ENCODE assay signal across 14 mouse cellular contexts in the genomic region with DNA sequence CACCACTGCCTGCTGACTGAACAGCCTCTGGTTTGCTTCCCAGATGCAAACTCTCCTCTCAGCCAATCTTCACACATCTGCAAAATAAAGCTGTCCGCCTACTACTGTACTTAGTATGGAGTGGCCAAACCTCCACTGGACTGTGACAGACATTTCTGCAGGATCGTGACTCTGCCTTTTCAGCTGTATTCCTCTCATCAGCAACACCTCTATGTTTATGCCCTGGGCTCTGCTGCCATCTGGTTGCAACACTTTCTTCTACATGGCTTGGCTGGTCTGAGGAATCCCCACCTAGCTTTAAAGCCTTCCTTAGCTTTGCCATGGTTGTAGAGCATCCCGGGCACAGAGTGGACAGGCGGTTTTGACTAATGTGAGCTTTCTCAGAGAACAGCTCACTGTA. TPM values are rescaled to one million over a fixed set of nuclear protein-coding genes. Genes with fewer than 3 reads are reported as not detected.
A peak's percentile ranks its signal among the peaks of the same experiment; 100 is the strongest.
DNase-seq lines count a peak whose midpoint lies in the region; ATAC-seq and TF ChIP-seq lines count a peak whose summit lies in the region.
"Had no signal": no experiment of that assay in that cellular context is flagged by ENCODE, and none has a peak within 500 bp of the region (broad histone marks: within the 10 kb centered on the region; RNA-seq: fewer than 3 reads in every experiment).

No protein-coding gene starts in this region.

- DNase-seq in gastrocnemius, adult 2 months: no peak
- no peak for DNase-seq in gastrocnemius, postnatal 10 days
- no peak for DNase-seq in lung, postnatal 0 days (ENCODE audit: low spot score)
- DNase-seq in lung, postnatal 14 days: no peak
- DNase-seq: embryo, embryonic 11 days; layer of hippocampus, postnatal 36 days; liver, embryonic 13.5 days; right cerebral cortex, postnatal 14 days; thymus, adult 2 months had no signal

- H3K9me3 ChIP-seq in kidney, embryonic 15.5 days (replicated peaks): no peaks in the 10 kb centered on the region
- no peaks in the 10 kb centered on the region for H3K9me3 ChIP-seq in kidney, embryonic 14.5 days (ENCODE audit: control insufficient read depth, low read length)
- H3K9me3 ChIP-seq in lung, postnatal 0 days (ENCODE audit: low read length): no peaks in the 10 kb centered on the region
- H3K9me3 ChIP-seq: liver, embryonic 13.5 days had no signal

- intact Hi-C loops in gastrocnemius, adult 2 months (cut with DNase I): no loop called here

- H3K4me3 ChIP-seq in gastrocnemius, adult 2 months: no peak overlapping the region
- no peak overlapping the region for H3K4me3 ChIP-seq in kidney, embryonic 15.5 days (replicated peaks)
- H3K4me3 ChIP-seq in kidney, embryonic 14.5 days (ENCODE audit: low read length): no peak overlapping the region
- no peak overlapping the region for H3K4me3 ChIP-seq in lung, postnatal 0 days (ENCODE audit: low read depth, low read length)
- H3K4me3 ChIP-seq in cortical plate, adult 2 months (ENCODE audit: insufficient read depth, low read length): no peak overlapping the region
- H3K4me3 ChIP-seq: erythroblast, embryonic 14.5 days; liver, embryonic 13.5 days had no signal

- WGBS in kidney, embryonic 15.5 days: 56% methylated on average over 4 of the region's 4 CpGs
- 66% methylated on average over 4 of the region's 4 CpGs for WGBS in kidney, embryonic 14.5 days
- 66% methylated on average over 4 of the region's 4 CpGs for WGBS in lung, postnatal 0 days

- peak; percentile 31; the same call in 1 of the 2 replicates for TF ChIP-seq CTCF in gastrocnemius, adult 2 months (IDR thresholded peaks at IDR 0.05)
- TF ChIP-seq CTCF in lung, postnatal 0 days (IDR thresholded peaks at IDR 0.05): peak; percentile 27; the same call in 1 of the 2 replicates
- TF ChIP-seq CTCF in cortical plate, adult 2 months (IDR thresholded peaks at IDR 0.05; ENCODE audit: extremely low read depth, insufficient read depth, low read length): peak; percentile 27; the same call in 1 of the 2 replicates

- no peak overlapping the region for H3K27ac ChIP-seq in gastrocnemius, adult 2 months
- no peak overlapping the region for H3K27ac ChIP-seq in kidney, embryonic 15.5 days
- no peak overlapping the region for H3K27ac ChIP-seq in kidney, embryonic 14.5 days (ENCODE audit: low read depth, low read length)
- H3K27ac ChIP-seq in lung, postnatal 0 days (ENCODE audit: low read length): no peak overlapping the region
- no peak overlapping the region for H3K27ac ChIP-seq in cortical plate, adult 2 months (ENCODE audit: insufficient read depth, low read length)
- H3K27ac ChIP-seq: liver, embryonic 13.5 days had no signal

- no peak overlapping the region for H3K9ac ChIP-seq in kidney, embryonic 15.5 days
- H3K9ac ChIP-seq in kidney, embryonic 14.5 days (ENCODE audit: low read depth, low read length): no peak overlapping the region
- H3K9ac ChIP-seq in lung, postnatal 0 days (replicated peaks; ENCODE audit: low read depth): no peak overlapping the region
- H3K9ac ChIP-seq: liver, embryonic 13.5 days had no signal

- TF ChIP-seq EP300 in lung, postnatal 0 days (IDR thresholded peaks at IDR 0.05): no peak

- H3K4me2 ChIP-seq in kidney, embryonic 15.5 days: no peak overlapping the region
- no peak overlapping the region for H3K4me2 ChIP-seq in kidney, embryonic 14.5 days (replicated peaks; ENCODE audit: low read depth, low read length)
- H3K4me2 ChIP-seq in lung, postnatal 0 days (replicated peaks; ENCODE audit: low read depth, low read length): no peak overlapping the region
- H3K4me2 ChIP-seq: liver, embryonic 13.5 days had no signal

- no peaks in the 10 kb centered on the region for H3K27me3 ChIP-seq in kidney, embryonic 15.5 days
- H3K27me3 ChIP-seq in kidney, embryonic 14.5 days (ENCODE audit: control insufficient read depth, insufficient read depth, low read length): no peaks in the 10 kb centered on the region
- H3K27me3 ChIP-seq in lung, postnatal 0 days (replicated peaks; ENCODE audit: insufficient read depth, low read length): no peaks in the 10 kb centered on the region
- H3K27me3 ChIP-seq: liver, embryonic 13.5 days had no signal

- 0 out of 2 replicates have a peak, but pooled peaks cover 7% of the 10 kb centered on the region for H3K36me3 ChIP-seq in kidney, embryonic 15.5 days
- H3K36me3 ChIP-seq in kidney, embryonic 14.5 days (ENCODE audit: control insufficient read depth, insufficient read depth, low read length): no peaks in the 10 kb centered on the region
- no peaks in the 10 kb centered on the region for H3K36me3 ChIP-seq in lung, postnatal 0 days (ENCODE audit: insufficient read depth, low read length)
- H3K36me3 ChIP-seq: liver, embryonic 13.5 days had no signal

- peaks cover 36% of the 10 kb centered on the region for H3K4me1 ChIP-seq in kidney, embryonic 15.5 days
- peaks cover 16% of the 10 kb centered on the region for H3K4me1 ChIP-seq in kidney, embryonic 14.5 days (ENCODE audit: control insufficient read depth, insufficient read depth, low read length)
- H3K4me1 ChIP-seq in lung, postnatal 0 days (ENCODE audit: insufficient read depth, low read depth, low read length): peaks cover 6% of the 10 kb centered on the region; the same call in 1 of the 2 replicates
- peaks cover 12% of the 10 kb centered on the region for H3K4me1 ChIP-seq in cortical plate, adult 2 months (ENCODE audit: control insufficient read depth, insufficient read depth, low read length)

- ATAC-seq in kidney, embryonic 15.5 days (replicated peaks; ENCODE audit: low FRiP score): peak; percentile 19; the same call in 1 of the 2 replicates
- no peak for ATAC-seq in kidney, embryonic 14.5 days (ENCODE audit: low FRiP score, low TSS enrichment)
- ATAC-seq in lung, postnatal 0 days: no peak
- ATAC-seq in erythroblast, adult 5-6 weeks (replicated peaks; ENCODE audit: low FRiP score, poor library complexity, severe bottlenecking): no peak

- TF ChIP-seq POLR2A in cortical plate, adult 2 months (IDR thresholded peaks at IDR 0.05; ENCODE audit: extremely low read depth, insufficient read depth, low read length): no peak

RNA-seq across cellular contexts. Expression of a gene that starts 20.3 kb away (rescaled TPM):
- 10 to 100 TPM in 1 of 2 experiments, 1 to 10 TPM in 1; 9.8 to 10.3 TPM for total RNA-seq in gastrocnemius, adult 2 months (2021)
- 10 to 100 TPM; 15.5 to 17.5 TPM for total RNA-seq in gastrocnemius, postnatal 10 days (2021)
- 26.6 and 31.1 TPM in 2 replicates for polyA plus RNA-seq in kidney, embryonic 15.5 days (2015; fragmentation: Nextera tagmentation; extraction: Ambion mirVana)
- polyA plus RNA-seq in kidney, embryonic 14.5 days (2014; fragmentation: Nextera tagmentation; extraction: Ambion mirVana): 20.1 and 37.6 TPM in 2 replicates
- 11.6 and 11.8 TPM in 2 replicates for polyA plus RNA-seq in lung, postnatal 0 days (2015; fragmentation: Nextera tagmentation; extraction: Ambion mirVana)
- 28.9 and 29.2 TPM in 2 replicates for polyA plus RNA-seq in cortical plate, adult 2 months (2012; rRNA removed)
- total RNA-seq in erythroblast, adult 5-6 weeks (2015; ENCODE audit: low replicate concordance): 0.38 TPM in 1 of 2 replicates, not detected in the other
- 0.51 and 0.70 TPM in 2 replicates for total RNA-seq in erythroblast, adult 5-6 weeks (2017; ENCODE audit: low replicate concordance)
- polyA plus RNA-seq: erythroblast, embryonic 14.5 days had no signal
